Mouse (Mus musculus) cerebellum, adult 2 months (tissue): ENCODE data around the gene Gdf15. TPM values are rescaled to one million over a fixed set of nuclear protein-coding genes. Genes with fewer than 3 reads are reported as not detected.

ENCODE experiments used
- DNase-seq, 2 experiments: peaks; one replicate each; pipeline ENCODE4 v3.0.0; 2021
- H3K27ac ChIP-seq: fragments of 200-500 bp; 2 replicates; pipeline ENCODE4 v1.5.1; 2012; ENCODE audit warnings: low read length, control low read depth, inconsistent platforms; ENCODE audit not compliant: insufficient read depth
- H3K27me3 ChIP-seq: fragments of 200-500 bp; 2 replicates; pipeline ENCODE4 v1.6.1; 2012; ENCODE audit warnings: inconsistent platforms, mild to moderate bottlenecking, low read length, moderate library complexity; ENCODE audit not compliant: control insufficient read depth, insufficient read depth
- H3K4me1 ChIP-seq: fragments of 200-500 bp; 2 replicates; pipeline ENCODE4 v1.6.1; 2011; ENCODE audit warnings: low read length; ENCODE audit not compliant: control insufficient read depth, insufficient read depth
- H3K4me3 ChIP-seq: fragments of 200-500 bp; replicated peaks from 2 replicates; pipeline ENCODE3; 2011; ENCODE audit warnings: mild to moderate bottlenecking, low read depth, low read length, control low read depth; ENCODE audit not compliant: insufficient read depth
- CTCF ChIP-seq: fragments of 200-500 bp; IDR thresholded peaks from 2 replicates; pipeline ENCODE4 v1.5.1; 2011; ENCODE audit warnings: low read depth, mild to moderate bottlenecking, control low read depth, low read length, moderate library complexity, borderline replicate concordance; ENCODE audit not compliant: insufficient read depth
- POLR2A ChIP-seq: fragments of 200-500 bp; IDR thresholded peaks from 2 replicates; pipeline ENCODE4 v1.6.1; 2011; ENCODE audit warnings: low read length, control low read depth, borderline replicate concordance; ENCODE audit not compliant: insufficient read depth
- WGBS: fragments of 180-500 bp; shearing (Covaris S2); methylation state at CpG from one replicate; pipeline ENCODE4 v1.1.7; 2018; 5-methylcytosine and 5-hydroxymethylcytosine counted together
- polyA plus RNA-seq: library from polyadenylated mRNA; depleted of rRNA; stranded (reverse); fragments of >200 nt; gene quantifications from 2 replicates; pipeline ENCODE4 v1.2.3, GENCODE M21; 2012

The Gdf15 gene
- polyA plus RNA-seq, 1 experiment = 0.28 TPM

GRCm38 (mm10) chr8:70663691-70664090 lies 31.4 kb upstream of the Gdf15 start:
- Histone ChIP-seq H3K4me1 (no peaks in the 10 kb centered on the region), H3K27ac (no peak overlapping the region), H3K4me3 (no peak overlapping the region), H3K27me3 (no peaks in the 10 kb centered on the region)
- DNase-seq = no peak
- WGBS = 23% methylated on average over 4 of the region's 4 CpGs
- TF ChIP-seq POLR2A (no peak), CTCF (no peak)

- Histone ChIP-seq H3K27ac (no peak within 1 kb of the TSS), H3K4me1 (no peaks in the 10 kb centered on the region), H3K27me3 (no peaks in the 10 kb centered on the region), H3K4me3 (peak within 1 kb of the TSS; percentile 81)
- TF ChIP-seq CTCF (no peak), POLR2A (no peak)
- WGBS = 12% methylated on average over 14 of the region's 14 CpGs
- DNase-seq = no peak
Observed at GRCm38 (mm10) chr8:70660273-70660725, 28.0 kb upstream of the Gdf15 start, which contains the start of gene Pgpep1. Gene Pgpep1, minus strand, starts transcription at chr8:70660388.

- peak overlapping the region; percentile 81 for H3K4me3 ChIP-seq
- WGBS = 2% methylated on average over 44 of the region's 44 CpGs
- no peak overlapping the region for H3K27ac ChIP-seq
- no peaks in the 10 kb centered on the region for H3K27me3 ChIP-seq
- H3K4me1 ChIP-seq = no peaks in the 10 kb centered on the region
- TF ChIP-seq CTCF = no peak
- TF ChIP-seq POLR2A = no peak
- peak; percentile 64 to 65 for DNase-seq
Observed at GRCm38 (mm10) chr8:70659604-70660272, 27.5 kb upstream of the Gdf15 start.

GRCm38 (mm10) chr8:70658897-70659603 lies 26.8 kb upstream of the Gdf15 start:
- Histone ChIP-seq H3K4me1 (no peaks in the 10 kb centered on the region), H3K27ac (no peak overlapping the region), H3K27me3 (no peaks in the 10 kb centered on the region), H3K4me3 (peak overlapping the region; percentile 81)
- TF ChIP-seq POLR2A (no peak), CTCF (no peak)
- DNase-seq = no peak
- 2% methylated on average over 31 of the region's 31 CpGs for WGBS

GRCm38 (mm10) chr8:70657739-70658138 lies 25.5 kb upstream of the Gdf15 start:
- H3K4me1 ChIP-seq = no peaks in the 10 kb centered on the region
- no peaks in the 10 kb centered on the region for H3K27me3 ChIP-seq
- no peak overlapping the region for H3K27ac ChIP-seq
- TF ChIP-seq CTCF (no peak), POLR2A (no peak)
- WGBS = 54% methylated on average over 2 of the region's 2 CpGs
- no peak overlapping the region for H3K4me3 ChIP-seq
- no peak for DNase-seq

GRCm38 (mm10) chr8:70657214-70657613 lies 25.0 kb upstream of the Gdf15 start:
- 93% methylated on average over 3 of the region's 3 CpGs for WGBS
- no peak for TF ChIP-seq CTCF
- no peak for TF ChIP-seq POLR2A
- H3K27ac ChIP-seq = no peak overlapping the region
- DNase-seq = no peak
- H3K27me3 ChIP-seq = no peaks in the 10 kb centered on the region
- H3K4me3 ChIP-seq = no peak overlapping the region
- no peaks in the 10 kb centered on the region for H3K4me1 ChIP-seq

GRCm38 (mm10) chr8:70656193-70656790 lies 24.0 kb upstream of the Gdf15 start:
- DNase-seq = no peak
- no peak for TF ChIP-seq CTCF
- no peak for TF ChIP-seq POLR2A

More at GRCm38 (mm10) chr8:70656193-70656790, 24.0 kb upstream of the Gdf15 start:
- Histone ChIP-seq H3K4me1 (no peaks in the 10 kb centered on the region), H3K27ac (no peak overlapping the region), H3K27me3 (no peaks in the 10 kb centered on the region), H3K4me3 (no peak overlapping the region)
- 41% methylated on average over 13 of the region's 13 CpGs for WGBS
